Mouse (Mus musculus): ENCODE results near the gene Crispld2. TPM values are rescaled to one million over a fixed set of nuclear protein-coding genes. Genes with fewer than 3 reads are reported as not detected.

Crispld2 gene
- total and polyA plus RNA-seq, 3 experiments, result not detected

DNA sequence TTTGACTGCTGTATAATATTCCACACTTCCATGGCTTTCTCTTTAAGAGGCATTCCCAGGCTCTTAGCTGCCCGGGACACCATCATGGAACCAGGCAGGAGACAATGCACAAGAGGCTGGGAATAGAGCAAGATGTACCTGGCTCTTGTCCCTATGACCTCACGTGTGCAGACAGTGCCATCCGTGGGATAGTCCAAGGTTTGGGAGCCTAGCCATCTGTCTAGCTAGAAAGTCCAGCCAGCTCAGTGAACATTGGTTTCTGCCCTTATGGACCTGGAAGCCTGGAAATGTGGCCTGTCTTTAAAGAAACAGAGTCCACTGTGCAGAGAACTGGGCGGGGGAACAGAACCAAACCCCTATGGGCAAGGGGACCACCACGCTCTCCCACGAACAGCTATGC lies 25.5 kb downstream of the Crispld2 start:
- peaks cover 0 to 6% of the 10 kb centered on the region in 2 experiments; a peak in 2 of 4 replicates for H3K4me1 ChIP-seq (ENCODE audit: control insufficient read depth in 1 of 2, insufficient read depth in 2 of 2)
- H3K9ac ChIP-seq (ENCODE audit: insufficient read depth, low read depth), result no peak overlapping the region
- H3K79me2 ChIP-seq (replicated peaks; ENCODE audit: control insufficient read depth, extremely low read depth, insufficient read depth, poor library complexity, severe bottlenecking), result no peaks in the 10 kb centered on the region
- no peak for TF ChIP-seq RAD21 (IDR thresholded peaks at IDR 0.05; ENCODE audit: low read depth, low read length)
- TF ChIP-seq ZC3H11A (IDR thresholded peaks at IDR 0.05; ENCODE audit: low read depth, low read length), result no peak
- no peak for TF ChIP-seq ZMIZ1 (IDR thresholded peaks at IDR 0.05; ENCODE audit: low read depth, low read length)
- TF ChIP-seq USF2 (conservative IDR thresholded peaks at IDR 0.05; ENCODE audit: low read depth, low read length), result no peak
- no peak for TF ChIP-seq SIN3A (IDR thresholded peaks at IDR 0.05; ENCODE audit: low read length)
- TF ChIP-seq CHD2 (IDR thresholded peaks at IDR 0.05; ENCODE audit: low read length), result no peak
- no peak for TF ChIP-seq MAX (IDR thresholded peaks at IDR 0.05; ENCODE audit: low read length)
- TF ChIP-seq ZNF384 (IDR thresholded peaks at IDR 0.05; ENCODE audit: low read depth, low read length), result no peak
- TF ChIP-seq CTCF (conservative IDR thresholded peaks at IDR 0.05 in 1 of 2, IDR thresholded peaks at IDR 0.05 in 1 of 2; ENCODE audit: low read depth in 2 of 2, low read length in 2 of 2), result no peak
- no peak for TF ChIP-seq UBTF (IDR thresholded peaks at IDR 0.05; ENCODE audit: low read depth, low read length)
- TF ChIP-seq MYC (IDR thresholded peaks at IDR 0.05; ENCODE audit: low read depth, low read length), result no peak
- no peak for TF ChIP-seq BHLHE40 (IDR thresholded peaks at IDR 0.05; ENCODE audit: low read depth, low read length)
- peaks cover 90% of the 10 kb centered on the region for H3K27me3 ChIP-seq (replicated peaks)
- H3K4me2 ChIP-seq (ENCODE audit: insufficient read depth, low read depth, poor library complexity, severe bottlenecking), result no peak overlapping the region
- no peak overlapping the region for H3K4me3 ChIP-seq (replicated peaks in 1 of 3; ENCODE audit: low read depth in 2 of 3, low read length in 2 of 3, poor library complexity in 1 of 3)
- H3K9me3 ChIP-seq (replicated peaks; ENCODE audit: low read length), result no peaks in the 10 kb centered on the region
- in situ Hi-C loops (cut with MboI; ENCODE audit: low pct_ligation_motif_present, low pct_unique_long_range_greater_than_20kb, low sequenced_read_pairs) (no loop called here), dilution Hi-C loops (cut with MboI; ENCODE audit: extremely low pct_ligation_motif_present, extremely low pct_unique_long_range_greater_than_20kb, low sequenced_read_pairs) (no loop called here)
- no peak for DNase-seq (ENCODE audit: extremely low read depth)
- H3K27ac ChIP-seq (ENCODE audit: insufficient read depth, low read depth), result no peak overlapping the region
- no peaks in the 10 kb centered on the region for H3K36me3 ChIP-seq (replicated peaks in 1 of 2; ENCODE audit: control insufficient read depth in 1 of 2, insufficient read depth in 1 of 2, low read length in 1 of 2)

DNA sequence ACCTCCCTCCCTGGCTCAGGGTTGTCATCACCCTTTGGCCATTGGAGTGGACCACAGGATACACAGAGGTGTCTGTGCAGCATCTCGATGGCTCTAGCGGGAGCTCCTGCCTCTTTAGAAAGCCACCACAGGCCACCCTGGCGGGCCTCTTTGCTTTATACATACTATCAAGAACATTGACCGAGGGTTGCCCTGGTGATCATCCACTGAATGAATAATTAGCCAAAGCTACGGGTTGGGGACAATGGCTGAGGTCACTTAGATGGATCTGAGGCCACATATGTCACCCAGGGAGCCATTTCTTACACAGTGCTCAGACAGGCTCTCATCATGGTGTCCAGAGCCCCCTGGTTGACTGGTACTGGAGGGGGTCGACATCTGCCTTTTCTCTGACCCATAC lies 26.1 kb downstream of the Crispld2 start:
- dilution Hi-C loops (cut with MboI; ENCODE audit: extremely low pct_ligation_motif_present, extremely low pct_unique_long_range_greater_than_20kb, low sequenced_read_pairs), result no loop called here
- Histone ChIP-seq H3K27me3 (replicated peaks) (peaks cover 92% of the 10 kb centered on the region), H3K36me3 (replicated peaks in 1 of 2; ENCODE audit: control insufficient read depth in 1 of 2, insufficient read depth in 1 of 2, low read length in 1 of 2) (no peaks in the 10 kb centered on the region), H3K9ac (ENCODE audit: insufficient read depth, low read depth) (no peak overlapping the region), H3K9me3 (replicated peaks; ENCODE audit: low read length) (no peaks in the 10 kb centered on the region), H3K4me2 (ENCODE audit: insufficient read depth, low read depth, poor library complexity, severe bottlenecking) (no peak overlapping the region), H3K27ac (ENCODE audit: insufficient read depth, low read depth) (no peak overlapping the region), H3K4me1 (ENCODE audit: control insufficient read depth in 1 of 2, insufficient read depth in 2 of 2) (peaks cover 0 to 6% of the 10 kb centered on the region in 2 experiments; a peak in 2 of 4 replicates), H3K4me3 (replicated peaks in 1 of 3; ENCODE audit: low read depth in 2 of 3, low read length in 2 of 3, poor library complexity in 1 of 3) (no peak overlapping the region), H3K79me2 (replicated peaks; ENCODE audit: control insufficient read depth, extremely low read depth, insufficient read depth, poor library complexity, severe bottlenecking) (no peaks in the 10 kb centered on the region)
- in situ Hi-C loops (cut with MboI; ENCODE audit: low pct_ligation_motif_present, low pct_unique_long_range_greater_than_20kb, low sequenced_read_pairs), result no loop called here
- TF ChIP-seq MAZ (IDR thresholded peaks at IDR 0.05; ENCODE audit: low read depth, low read length), result no peak
- DNase-seq (ENCODE audit: extremely low read depth), result no peak

DNA sequence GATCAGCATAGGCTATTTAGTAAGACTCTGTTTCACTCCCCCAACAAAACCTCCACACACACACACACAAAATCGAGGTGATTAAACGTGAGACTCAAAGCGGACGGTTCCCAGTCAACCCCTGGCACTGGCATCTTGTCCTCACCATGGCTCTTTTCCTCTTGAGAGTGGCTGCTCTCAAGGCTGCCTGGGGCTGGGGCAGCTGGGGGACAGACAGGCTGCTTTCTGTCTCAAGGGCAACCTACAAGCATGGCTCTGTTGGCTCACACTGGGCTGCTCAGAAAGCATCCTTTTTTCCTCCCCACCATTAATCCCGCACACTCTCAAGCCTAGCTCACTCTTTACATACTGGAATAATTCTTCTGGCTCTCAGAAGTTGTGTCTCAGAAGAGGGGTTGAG lies 27.1 kb downstream of the Crispld2 start:
- in situ Hi-C loops (cut with MboI; ENCODE audit: low pct_ligation_motif_present, low pct_unique_long_range_greater_than_20kb, low sequenced_read_pairs), result no loop called here
- Histone ChIP-seq H3K4me3 (replicated peaks in 1 of 3; ENCODE audit: low read depth in 2 of 3, low read length in 2 of 3, poor library complexity in 1 of 3) (no peak overlapping the region), H3K79me2 (replicated peaks; ENCODE audit: control insufficient read depth, extremely low read depth, insufficient read depth, poor library complexity, severe bottlenecking) (no peaks in the 10 kb centered on the region), H3K27me3 (replicated peaks) (peaks cover 96% of the 10 kb centered on the region), H3K27ac (ENCODE audit: insufficient read depth, low read depth) (no peak overlapping the region), H3K9me3 (replicated peaks; ENCODE audit: low read length) (no peaks in the 10 kb centered on the region), H3K4me2 (ENCODE audit: insufficient read depth, low read depth, poor library complexity, severe bottlenecking) (no peak overlapping the region), H3K36me3 (replicated peaks in 1 of 2; ENCODE audit: control insufficient read depth in 1 of 2, insufficient read depth in 1 of 2, low read length in 1 of 2) (no peaks in the 10 kb centered on the region), H3K4me1 (ENCODE audit: control insufficient read depth in 1 of 2, insufficient read depth in 2 of 2) (peaks cover 0 to 4% of the 10 kb centered on the region in 2 experiments; a peak in 2 of 4 replicates), H3K9ac (ENCODE audit: insufficient read depth, low read depth) (no peak overlapping the region)
- no peak for DNase-seq (ENCODE audit: extremely low read depth)
- dilution Hi-C loops (cut with MboI; ENCODE audit: extremely low pct_ligation_motif_present, extremely low pct_unique_long_range_greater_than_20kb, low sequenced_read_pairs), result no loop called here
- TF ChIP-seq RAD21 (IDR thresholded peaks at IDR 0.05; ENCODE audit: low read depth, low read length), result no peak
